In genomic region chr16:92301412-92301806, GRCm38 (mm10) we compare ENCODE assay signal across 8 mouse cellular contexts. TPM values are rescaled to one million over a fixed set of nuclear protein-coding genes. Genes with fewer than 3 reads are reported as not detected.
DNase-seq lines count a peak whose midpoint lies in the region; ATAC-seq and TF ChIP-seq lines count a peak whose summit lies in the region.

No protein-coding gene starts in this region.

- peak overlapping the region; percentile 81 for H3K4me2 ChIP-seq in hindbrain, embryonic 13.5 days
- peak overlapping the region; percentile 72 for H3K4me2 ChIP-seq in lung, embryonic 15.5 days
- peak overlapping the region; percentile 81 for H3K4me2 ChIP-seq in stomach, embryonic 15.5 days

- no peak for TF ChIP-seq POLR2A in MEL (IDR thresholded peaks at IDR 0.05; ENCODE audit: control insufficient read depth in 1 of 2, insufficient read depth in 1 of 2, low read depth in 1 of 2, low read length in 2 of 2, poor library complexity in 1 of 2)

- TF ChIP-seq EP300 in MEL (IDR thresholded peaks at IDR 0.05; ENCODE audit: low read depth in 1 of 2, low read length in 2 of 2), result no peak

- H3K4me1 ChIP-seq in MEL (ENCODE audit: control insufficient read depth in 1 of 2, insufficient read depth in 2 of 2, low read length in 2 of 2), result peaks cover 0 to 14% of the 10 kb centered on the region in 2 experiments; a peak in 1 of 4 replicates
- H3K4me1 ChIP-seq in embryonic facial prominence, embryonic 10.5 days, result peaks cover 24% of the 10 kb centered on the region
- H3K4me1 ChIP-seq in hindbrain, embryonic 13.5 days (replicated peaks), result peaks cover 27% of the 10 kb centered on the region
- H3K4me1 ChIP-seq in lung, embryonic 15.5 days, result peaks cover 13% of the 10 kb centered on the region
- peaks cover 16% of the 10 kb centered on the region for H3K4me1 ChIP-seq in stomach, embryonic 15.5 days

- under 1% methylated on average over 12 of the region's 12 CpGs for WGBS in embryonic facial prominence, embryonic 10.5 days
- under 1% methylated on average over 12 of the region's 12 CpGs for WGBS in hindbrain, embryonic 13.5 days
- 1% methylated on average over 12 of the region's 12 CpGs for WGBS in lung, embryonic 15.5 days
- WGBS in stomach, embryonic 15.5 days, result under 1% methylated on average over 12 of the region's 12 CpGs

- no peak for TF ChIP-seq RAD21 in MEL (IDR thresholded peaks at IDR 0.05; ENCODE audit: low read depth, low read length)

- H3K79me2 ChIP-seq in MEL (ENCODE audit: control insufficient read depth, insufficient read depth, low read length, poor library complexity), result peaks cover 3% of the 10 kb centered on the region; the same call in 1 of the 2 replicates

- H3K9ac ChIP-seq in MEL (ENCODE audit: control insufficient read depth, low read depth, low read length, poor library complexity, severe bottlenecking), result peak overlapping the region; percentile 67
- peak overlapping the region; percentile 82 for H3K9ac ChIP-seq in hindbrain, embryonic 13.5 days
- peak overlapping the region; percentile 50 for H3K9ac ChIP-seq in lung, embryonic 15.5 days
- H3K9ac ChIP-seq in stomach, embryonic 15.5 days, result peak overlapping the region; percentile 59

- TF ChIP-seq CTCF in MEL (IDR thresholded peaks at IDR 0.05 in 2 of 3, conservative IDR thresholded peaks at IDR 0.05 in 1 of 3; ENCODE audit: control insufficient read depth in 1 of 3, insufficient read depth in 1 of 3, low read depth in 2 of 3, low read length in 3 of 3, poor library complexity in 1 of 3, severe bottlenecking in 1 of 3), result no peak

- ATAC-seq in hindbrain, embryonic 13.5 days (ENCODE audit: low FRiP score), result peak; percentile 75
- ATAC-seq in lung, embryonic 15.5 days (ENCODE audit: borderline replicate concordance, extremely low read depth, low FRiP score, low TSS enrichment), result peak; percentile 73
- peak; percentile 40; the same call in 1 of the 2 replicates for ATAC-seq in stomach, embryonic 15.5 days (ENCODE audit: insufficient read depth, low FRiP score, low read depth)
- ATAC-seq in activated CD4-positive, CD25-positive, alpha-beta regulatory T cell, adult 4 months, result no peak

- H3K27ac ChIP-seq in MEL (ENCODE audit: control insufficient read depth, low read depth, low read length), result peak overlapping the region; percentile 15; the same call in 1 of the 2 replicates
- H3K27ac ChIP-seq in embryonic facial prominence, embryonic 10.5 days (replicated peaks), result peak overlapping the region; percentile 88
- H3K27ac ChIP-seq in hindbrain, embryonic 13.5 days, result peak overlapping the region; percentile 86
- peak overlapping the region; percentile 2; the same call in 1 of the 2 replicates for H3K27ac ChIP-seq in lung, embryonic 15.5 days
- peak overlapping the region; percentile 55 for H3K27ac ChIP-seq in stomach, embryonic 15.5 days

- peak; percentile 35 to 44 for DNase-seq in kidney, adult 8-10 months
- DNase-seq in kidney, adult 11 months, result no peak
- DNase-seq in MEL (ENCODE audit: low read depth, low spot score), result no peak
- no peak for DNase-seq in embryonic facial prominence, embryonic 10.5 days (ENCODE audit: low spot score)

- peaks cover under 1 to 4% of the 10 kb centered on the region in 2 experiments; a peak in 3 of 4 replicates for H3K27me3 ChIP-seq in MEL (ENCODE audit: control insufficient read depth in 1 of 2, insufficient read depth in 2 of 2, low read length in 2 of 2)
- no peaks in the 10 kb centered on the region for H3K27me3 ChIP-seq in embryonic facial prominence, embryonic 10.5 days (replicated peaks; ENCODE audit: low read depth, poor library complexity, severe bottlenecking)
- H3K27me3 ChIP-seq in hindbrain, embryonic 13.5 days, result no peaks in the 10 kb centered on the region
- H3K27me3 ChIP-seq in lung, embryonic 15.5 days, result no peaks in the 10 kb centered on the region
- no peaks in the 10 kb centered on the region for H3K27me3 ChIP-seq in stomach, embryonic 15.5 days (replicated peaks)

- peak overlapping the region; percentile 73 to 85 for H3K4me3 ChIP-seq in MEL (ENCODE audit: control insufficient read depth in 1 of 2, insufficient read depth in 1 of 2, low read depth in 2 of 2, low read length in 2 of 2)
- H3K4me3 ChIP-seq in embryonic facial prominence, embryonic 10.5 days, result peak overlapping the region; percentile 71
- H3K4me3 ChIP-seq in hindbrain, embryonic 13.5 days, result peak overlapping the region; percentile 68
- H3K4me3 ChIP-seq in lung, embryonic 15.5 days, result peak overlapping the region; percentile 54
- H3K4me3 ChIP-seq in stomach, embryonic 15.5 days (replicated peaks), result peak overlapping the region; percentile 69

- no peaks in the 10 kb centered on the region for H3K9me3 ChIP-seq in MEL (replicated peaks; ENCODE audit: insufficient read depth, low read length)
- no peaks in the 10 kb centered on the region for H3K9me3 ChIP-seq in embryonic facial prominence, embryonic 10.5 days
- no peaks in the 10 kb centered on the region for H3K9me3 ChIP-seq in hindbrain, embryonic 13.5 days
- no peaks in the 10 kb centered on the region for H3K9me3 ChIP-seq in lung, embryonic 15.5 days
- no peaks in the 10 kb centered on the region for H3K9me3 ChIP-seq in stomach, embryonic 15.5 days

- H3K36me3 ChIP-seq in MEL (ENCODE audit: control insufficient read depth in 1 of 2, insufficient read depth in 2 of 2, low read length in 2 of 2), result peaks cover 0 to 9% of the 10 kb centered on the region in 2 experiments; a peak in 2 of 4 replicates
- H3K36me3 ChIP-seq in embryonic facial prominence, embryonic 10.5 days (replicated peaks), result peaks cover 13% of the 10 kb centered on the region
- H3K36me3 ChIP-seq in hindbrain, embryonic 13.5 days, result peaks cover 10% of the 10 kb centered on the region
- peaks cover 10% of the 10 kb centered on the region; the same call in 1 of the 2 replicates for H3K36me3 ChIP-seq in lung, embryonic 15.5 days
- H3K36me3 ChIP-seq in stomach, embryonic 15.5 days, result peaks cover 9% of the 10 kb centered on the region; the same call in 1 of the 2 replicates

TF ChIP-seq in MEL, 35 proteins besides CTCF, POLR2A, EP300 and RAD21:
- TF ChIP-seq MXI1 (IDR thresholded peaks at IDR 0.05; ENCODE audit: low read depth, low read length) (peak; percentile 45; the same call in 1 of the 2 replicates), MAX (IDR thresholded peaks at IDR 0.05; ENCODE audit: low read length) (0 out of 2 replicates have a peak, but pooled peaks have one; percentile 7), USF1 (IDR thresholded peaks at IDR 0.05; ENCODE audit: low read depth, low read length) (no peak), E2F4 (IDR thresholded peaks at IDR 0.05; ENCODE audit: borderline replicate concordance, low read depth, low read length) (0 out of 2 replicates have a peak, but pooled peaks have one; percentile 30)

RNA-seq across cellular contexts. Expression of gene Smim11, which starts 0.3 kb away (rescaled TPM):
- total RNA-seq in MEL (2012; rRNA removed), result 70.3 and 84.7 TPM in 2 replicates
- 10 to 100 TPM in 1 of 2 experiments, not detected in 1; 81.5 TPM for polyA plus RNA-seq in MEL (2012; ENCODE audit: insufficient read depth in 1 of 2, insufficient read length in 2 of 2, low read depth in 1 of 2, low replicate concordance in 2 of 2, missing spikeins in 1 of 2)
- polyA plus RNA-seq in embryonic facial prominence, embryonic 10.5 days (2016; fragmentation: Nextera tagmentation; extraction: Ambion mirVana), result 122 and 125 TPM in 2 replicates
- polyA plus RNA-seq in hindbrain, embryonic 13.5 days (2015; fragmentation: Nextera tagmentation; extraction: Ambion mirVana), result 77.9 and 86.6 TPM in 2 replicates
- 129 TPM in 2 replicates for polyA plus RNA-seq in lung, embryonic 15.5 days (2015; fragmentation: Nextera tagmentation; extraction: Ambion mirVana)
- 136 and 143 TPM in 2 replicates for polyA plus RNA-seq in stomach, embryonic 15.5 days (2015; fragmentation: Nextera tagmentation; extraction: Ambion mirVana)
- polyA plus RNA-seq in activated CD4-positive, CD25-positive, alpha-beta regulatory T cell, adult 4 months (2017; shearing (Covaris generic)), result 100 to 1,000 TPM; 121 to 124 TPM

RNA-seq across cellular contexts. Expression of gene Kcne2, which starts 9.2 kb away (rescaled TPM):
- total RNA-seq in MEL (2012; rRNA removed), result not detected in 2 replicates
- under 1 TPM in 1 of 2 experiments, not detected in 1; 0.06 TPM for polyA plus RNA-seq in MEL (2012; ENCODE audit: insufficient read depth in 1 of 2, insufficient read length in 2 of 2, low read depth in 1 of 2, low replicate concordance in 2 of 2, missing spikeins in 1 of 2)
- polyA plus RNA-seq in embryonic facial prominence, embryonic 10.5 days (2016; fragmentation: Nextera tagmentation; extraction: Ambion mirVana), result 0.38 and 0.47 TPM in 2 replicates
- 22.7 and 49.7 TPM in 2 replicates for polyA plus RNA-seq in hindbrain, embryonic 13.5 days (2015; fragmentation: Nextera tagmentation; extraction: Ambion mirVana)
- 0.63 and 0.81 TPM in 2 replicates for polyA plus RNA-seq in lung, embryonic 15.5 days (2015; fragmentation: Nextera tagmentation; extraction: Ambion mirVana)
- 2.5 and 3.0 TPM in 2 replicates for polyA plus RNA-seq in stomach, embryonic 15.5 days (2015; fragmentation: Nextera tagmentation; extraction: Ambion mirVana)
- polyA plus RNA-seq in activated CD4-positive, CD25-positive, alpha-beta regulatory T cell, adult 4 months (2017; shearing (Covaris generic)), result not detected

RNA-seq across cellular contexts. Expression of gene Fam243, which starts 19.8 kb away (rescaled TPM):
- total RNA-seq in MEL (2012; rRNA removed), result not detected in 2 replicates
- not detected for polyA plus RNA-seq in MEL (2012; ENCODE audit: insufficient read depth in 1 of 2, insufficient read length in 2 of 2, low read depth in 1 of 2, low replicate concordance in 2 of 2, missing spikeins in 1 of 2)
- polyA plus RNA-seq in embryonic facial prominence, embryonic 10.5 days (2016; fragmentation: Nextera tagmentation; extraction: Ambion mirVana), result not detected in 2 replicates
- polyA plus RNA-seq in hindbrain, embryonic 13.5 days (2015; fragmentation: Nextera tagmentation; extraction: Ambion mirVana), result not detected in 2 replicates
- polyA plus RNA-seq in lung, embryonic 15.5 days (2015; fragmentation: Nextera tagmentation; extraction: Ambion mirVana), result not detected in 2 replicates
- polyA plus RNA-seq in stomach, embryonic 15.5 days (2015; fragmentation: Nextera tagmentation; extraction: Ambion mirVana), result not detected in 2 replicates
- polyA plus RNA-seq in activated CD4-positive, CD25-positive, alpha-beta regulatory T cell, adult 4 months (2017; shearing (Covaris generic)), result not detected

RNA-seq across cellular contexts. Expression of gene Kcne1, which starts 57.9 kb away (rescaled TPM):
- not detected in 2 replicates for total RNA-seq in MEL (2012; rRNA removed)
- not detected for polyA plus RNA-seq in MEL (2012; ENCODE audit: insufficient read depth in 1 of 2, insufficient read length in 2 of 2, low read depth in 1 of 2, low replicate concordance in 2 of 2, missing spikeins in 1 of 2)
- polyA plus RNA-seq in embryonic facial prominence, embryonic 10.5 days (2016; fragmentation: Nextera tagmentation; extraction: Ambion mirVana), result 0.29 and 1.1 TPM in 2 replicates
- polyA plus RNA-seq in hindbrain, embryonic 13.5 days (2015; fragmentation: Nextera tagmentation; extraction: Ambion mirVana), result 0.22 and 0.39 TPM in 2 replicates
- 1.1 and 1.8 TPM in 2 replicates for polyA plus RNA-seq in lung, embryonic 15.5 days (2015; fragmentation: Nextera tagmentation; extraction: Ambion mirVana)
- 0.22 and 0.60 TPM in 2 replicates for polyA plus RNA-seq in stomach, embryonic 15.5 days (2015; fragmentation: Nextera tagmentation; extraction: Ambion mirVana)
- not detected for polyA plus RNA-seq in activated CD4-positive, CD25-positive, alpha-beta regulatory T cell, adult 4 months (2017; shearing (Covaris generic))

Comparison
In these comparisons a context has a peak if more than half of its experiments do, and no peak if none do; other contexts are left out.
1. DNase-seq: peak in kidney, adult 8-10 months (2 of 2); none in kidney, adult 11 months (single experiment), MEL (single experiment) and embryonic facial prominence, embryonic 10.5 days (single experiment).
2. H3K27ac ChIP-seq: peak in every context shown above with its lines; median percentile 88 in embryonic facial prominence, embryonic 10.5 days; 86 in hindbrain, embryonic 13.5 days; 55 in stomach, embryonic 15.5 days; 15 in MEL; 2 in lung, embryonic 15.5 days.
3. Peak in every context shown above with its lines, with median percentiles within 50 percentile points of each other: H3K4me3 ChIP-seq, H3K9ac ChIP-seq and H3K4me2 ChIP-seq.